Mouse (Mus musculus): ENCODE measurements around the gene 1700012B07Rik.
A peak's percentile ranks its signal among the peaks of the same experiment; 100 is the strongest.

The 1700012B07Rik gene

GRCm38 (mm10) chr11:109827946-109828345 lies at the start of gene 1700012B07Rik:
1700012B07Rik (minus strand) TSS chr11:109828046.
- DNase-seq: no peak

- no peak for DNase-seq
Measured at GRCm38 (mm10) chr11:109876767-109877166, 48.9 kb upstream of the 1700012B07Rik start.

GRCm38 (mm10) chr11:109875834-109876233 lies 48.0 kb upstream of the 1700012B07Rik start:
- DNase-seq: no peak

- DNase-seq: no peak
Measured at GRCm38 (mm10) chr11:109875525-109875802, 47.6 kb upstream of the 1700012B07Rik start.

GRCm38 (mm10) chr11:109874651-109875524 lies 47.0 kb upstream of the 1700012B07Rik start:
- no peak for DNase-seq

GRCm38 (mm10) chr11:109873852-109874610 lies 46.2 kb upstream of the 1700012B07Rik start:
- DNase-seq: peak; percentile 32 to 49

GRCm38 (mm10) chr11:109873161-109873775 lies 45.4 kb upstream of the 1700012B07Rik start:
- DNase-seq: peak; percentile 24 to 38

- DNase-seq: no peak
Measured at GRCm38 (mm10) chr11:109872674-109873073, 44.8 kb upstream of the 1700012B07Rik start.

GRCm38 (mm10) chr11:109872056-109872455 lies 44.2 kb upstream of the 1700012B07Rik start:
- DNase-seq: no peak

GRCm38 (mm10) chr11:109867861-109868260 lies 40.0 kb upstream of the 1700012B07Rik start:
- no peak for DNase-seq

- DNase-seq: no peak
Measured at GRCm38 (mm10) chr11:109866537-109867160, 38.8 kb upstream of the 1700012B07Rik start.

GRCm38 (mm10) chr11:109865526-109865925 lies 37.7 kb upstream of the 1700012B07Rik start:
- no peak for DNase-seq

GRCm38 (mm10) chr11:109863951-109864350 lies 36.1 kb upstream of the 1700012B07Rik start:
- DNase-seq: no peak

- DNase-seq: peak; percentile 48 to 85
Measured at GRCm38 (mm10) chr11:109863194-109863746, 35.4 kb upstream of the 1700012B07Rik start.

GRCm38 (mm10) chr11:109860508-109860907 lies 32.7 kb upstream of the 1700012B07Rik start:
- DNase-seq: peak; percentile 87 to 95

GRCm38 (mm10) chr11:109859939-109860469 lies 32.2 kb upstream of the 1700012B07Rik start:
- DNase-seq: peak; percentile 35 to 43

- DNase-seq: no peak
Measured at GRCm38 (mm10) chr11:109859441-109859840, 31.6 kb upstream of the 1700012B07Rik start.

- peak; percentile 22 to 53 for DNase-seq
Measured at GRCm38 (mm10) chr11:109857086-109857485, 29.2 kb upstream of the 1700012B07Rik start.

GRCm38 (mm10) chr11:109854056-109854455 lies 26.2 kb upstream of the 1700012B07Rik start:
- no peak for DNase-seq

GRCm38 (mm10) chr11:109853228-109853966 lies 25.6 kb upstream of the 1700012B07Rik start:
- no peak for DNase-seq

- DNase-seq: peak; percentile 50 to 69
Measured at GRCm38 (mm10) chr11:109851996-109852395, 24.1 kb upstream of the 1700012B07Rik start.

GRCm38 (mm10) chr11:109846343-109846742 lies 18.5 kb upstream of the 1700012B07Rik start:
- no peak for DNase-seq
